Mouse (Mus musculus): ENCODE data around the gene Ube2b. TPM values are rescaled to one million over a fixed set of nuclear protein-coding genes. Genes with fewer than 3 reads are reported as not detected.

Gene Ube2b
- polyA plus RNA-seq (2016; fragmentation: Nextera tagmentation; extraction: Ambion mirVana), result 263 and 265 TPM in 2 replicates

DNA sequence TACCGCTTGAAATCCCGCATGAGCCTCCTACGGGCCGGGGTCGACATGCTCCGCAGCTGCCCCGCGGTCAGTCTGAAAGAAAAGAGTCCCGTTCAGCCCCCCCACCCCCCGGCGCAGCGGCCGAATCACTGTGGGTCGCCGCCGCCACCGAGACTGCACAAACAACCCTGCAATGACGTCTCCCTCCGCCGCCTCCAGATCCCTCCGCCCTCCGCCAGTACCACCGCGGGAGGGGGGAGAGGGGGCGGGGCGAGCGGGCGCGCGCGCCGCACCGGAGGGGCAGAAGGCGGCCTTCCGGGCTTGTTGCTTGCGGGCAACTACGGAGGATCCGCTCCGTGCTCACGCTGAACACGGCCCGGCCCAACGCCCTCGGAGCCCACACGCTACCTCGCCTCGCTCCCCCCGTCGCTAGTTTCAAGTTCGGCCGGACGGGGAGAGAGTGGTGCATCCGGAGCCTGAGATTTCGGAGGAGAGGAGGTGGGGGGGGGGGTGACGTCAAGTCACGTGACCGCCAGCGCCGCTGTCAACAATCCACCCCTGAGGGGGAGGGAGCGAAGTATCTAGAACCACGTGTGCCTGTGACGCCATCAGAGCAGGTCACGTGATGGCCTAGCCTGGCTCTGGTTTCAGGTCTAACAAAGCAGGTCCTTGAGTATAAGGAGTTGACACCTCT is at the start of gene Ube2b:
Gene Ube2b (minus strand): TSS at position 473 of the 673 bp plus-strand sequence.
- peak within 1 kb of the TSS; percentile 89 for H3K4me3 ChIP-seq
- peaks cover 23% of the 10 kb centered on the region for H3K36me3 ChIP-seq
- ATAC-seq (ENCODE audit: insufficient number of reproducible peaks, low FRiP score), result peak; percentile 90
- peak within 1 kb of the TSS; percentile 96 for H3K9ac ChIP-seq
- H3K27me3 ChIP-seq (replicated peaks), result no peaks in the 10 kb centered on the region
- H3K4me2 ChIP-seq, result peak within 1 kb of the TSS; percentile 82
- peak within 1 kb of the TSS; percentile 98 for H3K27ac ChIP-seq (ENCODE audit: poor library complexity, severe bottlenecking)
- no peaks in the 10 kb centered on the region for H3K9me3 ChIP-seq (replicated peaks)
- H3K4me1 ChIP-seq (replicated peaks), result peaks cover 27% of the 10 kb centered on the region
- WGBS, result 1% methylated on average over 59 of the region's 63 CpGs

DNA sequence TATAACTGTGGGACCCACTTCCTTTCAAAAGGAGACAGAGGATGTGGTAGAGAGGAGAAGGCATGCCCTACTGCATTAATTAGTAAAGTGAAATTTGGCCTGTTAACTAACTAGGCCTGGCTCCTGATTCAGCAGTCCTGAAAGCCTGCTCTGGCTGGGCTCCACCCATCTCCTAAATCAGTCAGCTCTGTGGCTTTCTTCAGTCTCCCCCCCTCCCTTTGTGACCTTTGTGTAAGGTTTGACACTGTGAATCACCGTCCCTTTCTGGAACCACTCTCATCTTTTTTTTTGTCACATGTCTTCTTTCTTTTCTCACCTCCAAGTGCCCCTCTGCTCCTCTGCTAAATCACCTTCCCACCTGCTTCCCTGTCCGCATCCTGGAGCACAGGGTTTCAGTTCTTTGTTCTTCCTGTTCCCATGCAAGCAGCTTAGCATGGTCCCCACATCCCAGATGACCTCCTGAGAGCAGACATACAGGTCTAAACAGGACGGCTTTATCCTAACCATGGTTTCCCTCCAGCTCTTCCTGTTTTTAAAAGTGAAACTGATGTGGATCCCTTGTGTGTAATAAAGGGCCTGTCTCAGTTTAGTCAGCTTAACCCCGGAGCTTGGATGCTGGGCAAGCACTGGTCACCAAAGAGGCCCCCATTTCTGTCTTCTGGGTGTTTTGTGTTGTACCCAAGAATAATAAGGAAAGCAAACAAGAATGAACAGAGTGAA is 46.0 kb upstream of the Ube2b start:
- no peak overlapping the region for H3K4me3 ChIP-seq
- H3K36me3 ChIP-seq, result no peaks in the 10 kb centered on the region
- no peak overlapping the region for H3K4me2 ChIP-seq
- H3K27ac ChIP-seq (ENCODE audit: poor library complexity, severe bottlenecking), result no peak overlapping the region
- no peaks in the 10 kb centered on the region for H3K9me3 ChIP-seq (replicated peaks)
- ATAC-seq (ENCODE audit: insufficient number of reproducible peaks, low FRiP score), result no peak
- 54% methylated on average over 4 of the region's 4 CpGs for WGBS
- H3K9ac ChIP-seq, result no peak overlapping the region
- H3K27me3 ChIP-seq (replicated peaks), result no peaks in the 10 kb centered on the region
- no peaks in the 10 kb centered on the region for H3K4me1 ChIP-seq (replicated peaks)

DNA sequence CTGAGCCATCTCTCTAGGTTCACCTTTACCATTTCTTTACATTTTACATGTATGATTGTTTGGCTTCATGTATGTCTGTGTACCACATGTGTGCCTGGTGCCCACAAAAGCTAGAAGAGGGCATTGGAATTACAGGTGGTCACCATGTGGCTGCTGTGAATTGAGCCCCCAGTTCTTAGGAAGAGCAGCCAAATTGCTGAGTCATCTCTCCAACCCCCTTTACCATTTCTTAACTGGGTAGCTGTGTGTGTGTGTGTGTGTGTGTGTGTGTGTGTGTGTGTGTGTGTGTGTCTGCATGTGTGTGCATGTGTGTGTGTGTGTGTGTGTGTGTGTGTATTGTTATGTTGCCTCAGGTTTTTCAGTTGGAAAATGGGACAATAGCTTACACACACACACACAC is 43.6 kb upstream of the Ube2b start:
- no peak for ATAC-seq (ENCODE audit: insufficient number of reproducible peaks, low FRiP score)
- Histone ChIP-seq H3K9me3 (replicated peaks) (no peaks in the 10 kb centered on the region), H3K36me3 (no peaks in the 10 kb centered on the region), H3K4me2 (no peak overlapping the region), H3K4me1 (replicated peaks) (no peaks in the 10 kb centered on the region), H3K27me3 (replicated peaks) (no peaks in the 10 kb centered on the region), H3K9ac (no peak overlapping the region), H3K4me3 (no peak overlapping the region), H3K27ac (ENCODE audit: poor library complexity, severe bottlenecking) (no peak overlapping the region)

DNA sequence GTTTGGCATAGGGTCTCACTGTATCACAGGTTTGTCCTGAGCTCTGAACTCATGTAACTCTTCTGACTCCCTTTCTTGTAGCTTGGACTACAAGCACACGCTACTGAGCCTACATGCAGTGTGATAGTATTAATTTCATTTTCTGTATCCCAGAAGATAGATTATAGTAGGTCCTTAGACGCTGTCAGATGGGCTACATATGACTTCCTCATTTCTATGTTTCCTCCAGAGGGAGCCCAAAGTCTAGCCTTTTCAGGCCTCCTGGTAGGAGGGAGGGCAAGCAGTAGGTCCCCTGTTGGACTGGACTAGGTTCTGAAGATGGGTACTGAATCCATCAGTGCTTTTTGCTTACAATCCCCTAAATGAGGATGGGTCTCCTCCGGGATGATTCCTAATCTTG is 42.7 kb upstream of the Ube2b start:
- Histone ChIP-seq H3K9ac (no peak overlapping the region), H3K27me3 (replicated peaks) (no peaks in the 10 kb centered on the region)
- 77% methylated on average over 3 of the region's 3 CpGs for WGBS

DNA sequence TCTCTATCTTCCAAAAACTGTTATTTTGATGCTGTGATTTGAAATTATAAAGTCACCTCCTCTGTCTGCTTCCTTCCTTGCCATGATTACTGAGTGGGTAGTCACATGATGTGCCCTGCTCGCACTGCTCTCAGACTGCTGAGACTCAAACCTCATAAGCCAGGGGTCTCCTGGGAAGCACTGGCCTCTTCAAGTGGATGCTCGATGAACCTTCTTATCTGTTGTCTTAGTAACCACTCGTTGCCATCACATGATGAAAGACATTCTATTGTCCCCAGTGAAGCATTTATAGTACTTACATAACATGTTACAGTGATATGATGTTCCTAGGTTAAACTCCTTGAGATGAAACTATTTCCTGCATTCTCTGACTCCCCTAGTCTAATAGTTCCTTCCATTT is 37.1 kb upstream of the Ube2b start:
- H3K27ac ChIP-seq (ENCODE audit: poor library complexity, severe bottlenecking), result no peak overlapping the region
- 20% methylated on average over 3 of the region's 3 CpGs for WGBS
- H3K4me3 ChIP-seq, result no peak overlapping the region
- H3K4me2 ChIP-seq, result no peak overlapping the region
- no peak overlapping the region for H3K9ac ChIP-seq
- no peaks in the 10 kb centered on the region for H3K9me3 ChIP-seq (replicated peaks)
- ATAC-seq (ENCODE audit: insufficient number of reproducible peaks, low FRiP score), result no peak
- H3K27me3 ChIP-seq (replicated peaks), result no peaks in the 10 kb centered on the region
- no peaks in the 10 kb centered on the region for H3K36me3 ChIP-seq
- H3K4me1 ChIP-seq (replicated peaks), result peaks cover 3% of the 10 kb centered on the region; the same call in 1 of the 2 replicates

More for the DNA sequence above, 42.7 kb upstream of the Ube2b start:
- no peak overlapping the region for H3K27ac ChIP-seq (ENCODE audit: poor library complexity, severe bottlenecking)
- no peak overlapping the region for H3K4me2 ChIP-seq
- H3K36me3 ChIP-seq, result no peaks in the 10 kb centered on the region
- no peaks in the 10 kb centered on the region for H3K9me3 ChIP-seq (replicated peaks)
- no peak for ATAC-seq (ENCODE audit: insufficient number of reproducible peaks, low FRiP score)
- no peaks in the 10 kb centered on the region; the same call in 1 of the 2 replicates for H3K4me1 ChIP-seq (replicated peaks)
- H3K4me3 ChIP-seq, result no peak overlapping the region

DNA sequence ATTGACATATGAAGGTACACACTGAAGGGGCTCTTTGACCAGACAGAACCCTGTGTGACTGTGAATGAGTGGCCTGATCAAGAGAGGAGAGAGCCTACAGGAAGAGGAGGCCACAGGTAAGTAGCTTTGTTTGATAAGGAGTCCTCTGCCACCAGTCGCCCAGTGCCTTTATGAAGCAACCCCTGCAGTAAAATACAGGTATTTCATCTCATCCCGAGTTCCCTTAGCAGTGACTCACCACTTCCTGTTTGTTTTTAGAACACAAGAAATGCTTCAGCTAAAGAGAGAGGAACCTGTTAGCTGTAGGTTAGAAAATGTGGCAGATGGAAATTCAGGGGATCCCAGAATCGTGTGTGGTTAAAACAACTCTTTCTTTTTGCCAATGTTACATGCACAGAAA is 35.3 kb upstream of the Ube2b start:
- H3K9me3 ChIP-seq (replicated peaks), result no peaks in the 10 kb centered on the region
- no peak overlapping the region for H3K9ac ChIP-seq
- no peak overlapping the region for H3K4me2 ChIP-seq
- no peaks in the 10 kb centered on the region for H3K27me3 ChIP-seq (replicated peaks)
- 64% methylated on average over 3 of the region's 3 CpGs for WGBS
- H3K4me3 ChIP-seq, result no peak overlapping the region
- H3K27ac ChIP-seq (ENCODE audit: poor library complexity, severe bottlenecking), result no peak overlapping the region
- peaks cover 2% of the 10 kb centered on the region; the same call in 1 of the 2 replicates for H3K36me3 ChIP-seq
- peaks cover 3% of the 10 kb centered on the region; the same call in 1 of the 2 replicates for H3K4me1 ChIP-seq (replicated peaks)
- ATAC-seq (ENCODE audit: insufficient number of reproducible peaks, low FRiP score), result no peak

DNA sequence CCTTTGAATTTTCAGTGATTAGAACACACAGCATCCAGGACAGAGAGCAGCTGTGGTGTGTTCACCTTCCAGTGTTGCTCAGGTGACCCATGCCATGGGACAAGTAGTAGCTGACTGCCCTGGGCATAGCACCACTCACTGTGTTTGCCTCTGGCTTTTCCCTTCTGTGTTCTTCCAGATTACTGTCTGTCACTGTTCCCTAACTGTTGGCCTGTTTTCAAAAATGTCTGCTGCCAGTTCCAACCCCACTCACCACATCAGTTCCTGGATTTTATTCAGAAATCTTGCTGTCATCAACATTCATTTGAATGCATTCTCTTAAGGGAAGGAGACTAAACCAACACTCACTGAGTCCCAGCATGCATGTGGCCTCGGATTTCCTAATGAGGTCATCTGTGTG is 33.4 kb upstream of the Ube2b start:
- Histone ChIP-seq H3K36me3 (peaks cover 2% of the 10 kb centered on the region; the same call in 1 of the 2 replicates), H3K4me3 (no peak overlapping the region), H3K4me1 (replicated peaks) (peaks cover 3% of the 10 kb centered on the region; the same call in 1 of the 2 replicates), H3K9me3 (replicated peaks) (no peaks in the 10 kb centered on the region), H3K27ac (ENCODE audit: poor library complexity, severe bottlenecking) (no peak overlapping the region), H3K9ac (no peak overlapping the region), H3K4me2 (no peak overlapping the region), H3K27me3 (replicated peaks) (no peaks in the 10 kb centered on the region)
- WGBS, result 55% methylated on average over 1 of the region's 1 CpGs
- no peak for ATAC-seq (ENCODE audit: insufficient number of reproducible peaks, low FRiP score)

DNA sequence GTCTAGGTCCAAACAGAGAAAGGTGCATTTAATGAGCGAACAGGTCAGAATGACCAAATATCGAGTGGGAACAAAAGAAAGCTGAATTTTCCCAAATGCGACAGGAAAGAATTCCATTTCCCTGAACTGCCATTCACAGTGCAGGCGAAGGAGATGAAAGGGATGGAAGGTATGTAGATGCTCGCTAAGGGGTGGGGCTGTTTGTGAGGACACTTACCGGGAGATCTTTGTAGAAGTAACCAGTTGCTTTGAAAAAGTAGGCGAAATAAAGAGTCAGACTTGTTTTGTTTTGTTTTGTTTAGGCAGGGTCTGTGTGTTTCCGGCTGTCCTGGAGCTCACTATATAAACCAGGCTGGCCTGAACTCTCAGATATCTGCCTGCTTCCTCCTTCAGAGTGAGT is 31.8 kb upstream of the Ube2b start:
- WGBS, result 56% methylated on average over 8 of the region's 8 CpGs
- H3K9me3 ChIP-seq (replicated peaks), result no peaks in the 10 kb centered on the region
- no peak overlapping the region for H3K4me2 ChIP-seq
- ATAC-seq (ENCODE audit: insufficient number of reproducible peaks, low FRiP score), result no peak
- H3K9ac ChIP-seq, result no peak overlapping the region
- H3K4me1 ChIP-seq (replicated peaks), result no peaks in the 10 kb centered on the region
- H3K4me3 ChIP-seq, result no peak overlapping the region
- peaks cover 2% of the 10 kb centered on the region; the same call in 1 of the 2 replicates for H3K36me3 ChIP-seq
- H3K27ac ChIP-seq (ENCODE audit: poor library complexity, severe bottlenecking), result no peak overlapping the region
- H3K27me3 ChIP-seq (replicated peaks), result no peaks in the 10 kb centered on the region

DNA sequence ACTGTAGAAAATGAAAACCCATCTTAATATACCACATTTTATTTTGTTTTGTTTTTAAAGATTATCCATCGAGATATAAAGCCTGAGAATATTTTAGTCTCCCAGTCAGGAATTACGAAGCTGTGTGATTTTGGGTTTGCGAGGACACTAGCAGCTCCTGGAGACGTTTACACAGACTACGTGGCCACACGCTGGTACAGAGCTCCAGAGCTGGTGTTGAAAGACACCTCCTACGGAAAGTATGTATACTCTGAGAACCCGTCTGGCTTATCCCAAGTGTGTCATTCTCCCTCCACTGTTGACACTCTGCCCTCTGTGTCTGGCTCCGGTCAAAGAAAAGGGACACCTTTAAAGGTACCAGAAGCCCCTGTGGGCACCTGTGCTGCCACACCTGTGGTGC is 17.7 kb upstream of the Ube2b start:
- no peaks in the 10 kb centered on the region for H3K9me3 ChIP-seq (replicated peaks)
- no peak for ATAC-seq (ENCODE audit: insufficient number of reproducible peaks, low FRiP score)
- H3K27ac ChIP-seq (ENCODE audit: poor library complexity, severe bottlenecking), result no peak overlapping the region
- no peak overlapping the region for H3K9ac ChIP-seq
- H3K4me3 ChIP-seq, result no peak overlapping the region
- H3K4me2 ChIP-seq, result no peak overlapping the region
- H3K36me3 ChIP-seq, result no peaks in the 10 kb centered on the region
- 45% methylated on average over 9 of the region's 9 CpGs for WGBS
- 0 out of 2 replicates have a peak, but pooled peaks cover 4% of the 10 kb centered on the region for H3K4me1 ChIP-seq (replicated peaks)
- no peaks in the 10 kb centered on the region for H3K27me3 ChIP-seq (replicated peaks)

DNA sequence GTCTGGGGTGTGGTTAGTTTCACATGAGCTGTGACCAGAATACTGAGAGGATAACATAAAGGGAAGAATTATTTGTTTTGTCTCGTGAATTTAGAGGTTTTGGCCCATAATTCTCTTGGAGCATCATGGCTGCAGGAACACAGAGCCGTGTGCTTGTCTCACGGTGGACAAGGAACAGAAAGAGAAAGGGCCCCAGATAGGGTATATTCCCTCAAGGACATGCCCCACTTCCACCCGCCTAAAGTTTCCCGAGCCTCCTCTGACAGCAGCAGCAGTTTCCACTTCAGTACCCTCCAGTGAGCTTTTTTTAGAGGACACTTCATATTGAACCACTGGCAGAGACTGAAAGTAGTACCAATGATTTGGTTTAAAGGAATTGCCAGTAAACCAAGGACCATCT is 11.0 kb upstream of the Ube2b start:
- peak overlapping the region; percentile 62 for H3K27ac ChIP-seq (ENCODE audit: poor library complexity, severe bottlenecking)
- H3K4me3 ChIP-seq, result no peak overlapping the region
- H3K9ac ChIP-seq, result 0 out of 2 replicates have a peak overlapping the region, but pooled peaks have one; percentile 24
- no peaks in the 10 kb centered on the region for H3K27me3 ChIP-seq (replicated peaks)
- H3K4me2 ChIP-seq, result 0 out of 2 replicates have a peak overlapping the region, but pooled peaks have one; percentile 13
- ATAC-seq (ENCODE audit: insufficient number of reproducible peaks, low FRiP score), result no peak
- H3K9me3 ChIP-seq (replicated peaks), result no peaks in the 10 kb centered on the region
- WGBS, result 47% methylated on average over 5 of the region's 5 CpGs
- H3K36me3 ChIP-seq, result peaks cover 3% of the 10 kb centered on the region; the same call in 1 of the 2 replicates
- peaks cover 6% of the 10 kb centered on the region; the same call in 1 of the 2 replicates for H3K4me1 ChIP-seq (replicated peaks)

DNA sequence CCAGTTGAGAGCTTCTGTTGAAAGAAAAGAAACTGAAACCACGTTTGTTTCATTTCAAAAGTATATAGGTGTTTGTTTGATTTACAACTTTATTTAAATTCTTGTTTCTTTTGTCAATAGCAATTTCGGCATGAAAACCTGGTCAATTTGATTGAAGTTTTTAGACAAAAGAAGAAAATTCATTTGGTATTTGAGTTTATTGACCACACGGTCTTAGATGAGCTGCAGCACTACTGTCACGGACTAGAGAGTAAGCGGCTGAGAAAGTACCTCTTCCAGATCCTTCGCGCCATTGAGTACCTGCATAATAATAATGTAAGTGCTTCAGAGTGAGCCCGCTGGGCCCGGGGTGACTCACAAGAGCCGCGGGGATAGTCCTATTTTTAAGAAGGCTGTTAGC is 10.4 kb upstream of the Ube2b start:
- no peak overlapping the region for H3K27ac ChIP-seq (ENCODE audit: poor library complexity, severe bottlenecking)

More for the DNA sequence above, 10.4 kb upstream of the Ube2b start:
- H3K4me1 ChIP-seq (replicated peaks), result peaks cover 6% of the 10 kb centered on the region; the same call in 1 of the 2 replicates
- no peaks in the 10 kb centered on the region for H3K27me3 ChIP-seq (replicated peaks)
- H3K36me3 ChIP-seq, result peaks cover 3% of the 10 kb centered on the region; the same call in 1 of the 2 replicates
- no peak overlapping the region for H3K4me2 ChIP-seq
- WGBS, result 83% methylated on average over 11 of the region's 11 CpGs
- no peaks in the 10 kb centered on the region for H3K9me3 ChIP-seq (replicated peaks)
- H3K4me3 ChIP-seq, result no peak overlapping the region
- H3K9ac ChIP-seq, result no peak overlapping the region
- ATAC-seq (ENCODE audit: insufficient number of reproducible peaks, low FRiP score), result no peak
